Mouse (Mus musculus) left cerebral cortex, postnatal 14 days (tissue): ENCODE data around the gene Ankrd53. TPM values are rescaled to one million over a fixed set of nuclear protein-coding genes. Genes with fewer than 3 reads are reported as not detected.
A peak's percentile ranks its signal among the peaks of the same experiment; 100 is the strongest.

Experiments used
- DNase-seq, 2 experiments: peaks; one replicate each; pipeline ENCODE4 v3.0.0; 2021 to 2022; ENCODE audit warnings: low spot score in 2 of 2, mixed read lengths in 1 of 2
- intact Hi-C: fragments of 180-260 bp; cut with DNase I; formaldehyde crosslinking; loops from one replicate; pipeline ENCODE4 v1.15.1; 2025
- long read RNA-seq, 2 experiments: library from polyadenylated mRNA; stranded (forward); transcript quantifications; one replicate each; pipeline ENCODE4 v2.0.0; 2021
- total RNA-seq, 2 experiments: library from RNA; stranded (reverse); gene quantifications; 2 replicates each; pipeline ENCODE4 v1.2.3; 2021

Gene Ankrd53
- total RNA-seq: not detected
- long read RNA-seq, experiment 1: 0 reads
- long read RNA-seq, experiment 2: 0 reads

- intact Hi-C loops: no loop called here
- no peak for DNase-seq
Measured at GRCm38 (mm10) chr6:83762344-83762743, at the start of gene Ankrd53. Gene Ankrd53, plus strand, starts transcription at chr6:83762644.

- intact Hi-C loops: no loop called here
- no peak for DNase-seq
Measured at GRCm38 (mm10) chr6:83713271-83714136, 48.9 kb upstream of the Ankrd53 start.

- intact Hi-C loops: no loop called here
- DNase-seq: no peak
Measured at GRCm38 (mm10) chr6:83714221-83715123, 48.0 kb upstream of the Ankrd53 start.

- no peak for DNase-seq
- intact Hi-C loops: no loop called here
Measured at GRCm38 (mm10) chr6:83715461-83716196, 46.8 kb upstream of the Ankrd53 start.

- intact Hi-C loops: no loop called here
- DNase-seq: no peak
Measured at GRCm38 (mm10) chr6:83717026-83717425, 45.4 kb upstream of the Ankrd53 start.

- no peak for DNase-seq
- intact Hi-C loops: no loop called here
Measured at GRCm38 (mm10) chr6:83722526-83722925, 39.9 kb upstream of the Ankrd53 start.

GRCm38 (mm10) chr6:83727178-83727577 is 35.3 kb upstream of the Ankrd53 start:
- intact Hi-C loops: no loop called here
- no peak for DNase-seq

- peak; percentile 22 to 26 for DNase-seq
- intact Hi-C loops: no loop called here
Measured at GRCm38 (mm10) chr6:83728488-83728887, 34.0 kb upstream of the Ankrd53 start.

- no peak for DNase-seq
- intact Hi-C loops: no loop called here
Measured at GRCm38 (mm10) chr6:83729350-83729970, 33.0 kb upstream of the Ankrd53 start.

GRCm38 (mm10) chr6:83731128-83731527 is 31.3 kb upstream of the Ankrd53 start:
- DNase-seq: peak; percentile 43 to 44
- intact Hi-C loops: loop anchor here (5.0 kb wide), 1 partner anchor 39 kb away; no protein-coding TSS in a partner anchor

GRCm38 (mm10) chr6:83737311-83737710 is 25.1 kb upstream of the Ankrd53 start:
- no peak for DNase-seq
- intact Hi-C loops: no loop called here

- intact Hi-C loops: no loop called here
- no peak for DNase-seq
Measured at GRCm38 (mm10) chr6:83738596-83738995, 23.8 kb upstream of the Ankrd53 start.

- intact Hi-C loops: no loop called here
- DNase-seq: no peak
Measured at GRCm38 (mm10) chr6:83742761-83743160, 19.7 kb upstream of the Ankrd53 start, which contains the start of gene Atp6v1b1. Gene Atp6v1b1, plus strand, starts transcription at chr6:83742990.

- intact Hi-C loops: no loop called here
- no peak for DNase-seq
Measured at GRCm38 (mm10) chr6:83743212-83743611, 19.2 kb upstream of the Ankrd53 start.

GRCm38 (mm10) chr6:83744126-83744525 is 18.3 kb upstream of the Ankrd53 start:
- DNase-seq: no peak
- intact Hi-C loops: no loop called here

GRCm38 (mm10) chr6:83744557-83744956 is 17.9 kb upstream of the Ankrd53 start:
- intact Hi-C loops: no loop called here

GRCm38 (mm10) chr6:83745466-83745865 is 17.0 kb upstream of the Ankrd53 start:
- no peak for DNase-seq
- intact Hi-C loops: no loop called here

More at GRCm38 (mm10) chr6:83744557-83744956, 17.9 kb upstream of the Ankrd53 start:
- DNase-seq: no peak

GRCm38 (mm10) chr6:83749286-83749685 is 13.2 kb upstream of the Ankrd53 start:
- DNase-seq: no peak
- intact Hi-C loops: no loop called here

GRCm38 (mm10) chr6:83750171-83750684 is 12.2 kb upstream of the Ankrd53 start:
- DNase-seq: peak in 1 of 2 experiments; percentile 65
- intact Hi-C loops: loop anchor here (2.0 kb wide), 1 partner anchor 59 kb away; no protein-coding TSS in a partner anchor
